Mouse (Mus musculus) limb, embryonic 14.5 days (tissue): Measurements from ENCODE around the gene Coq9. TPM values are rescaled to one million over a fixed set of nuclear protein-coding genes. Genes with fewer than 3 reads are reported as not detected.

Source experiments
- ATAC-seq: fragments of 200-750 bp; cut with Nextera tagmentation; 2 replicates; pipeline ENCODE4 v1.8.0; 2017; ENCODE audit warnings: low read depth, moderate number of reproducible peaks, moderate TSS enrichment; ENCODE audit not compliant: low FRiP score
- DNase-seq: peaks from one replicate; pipeline ENCODE4 v3.0.0-alpha.2; 2015; ENCODE audit warnings: low spot score
- H3K27ac ChIP-seq: fragments of 300-500 bp; sonication (generic); replicated peaks from 2 replicates; pipeline ENCODE4 v1.5.1; 2014; ENCODE audit warnings: low read depth, mild to moderate bottlenecking, low read length, moderate library complexity, mixed read lengths
- H3K27me3 ChIP-seq: fragments of 300-500 bp; sonication (generic); 2 replicates; pipeline ENCODE4 v1.6.1; 2014; ENCODE audit warnings: low read length, mixed read lengths; ENCODE audit not compliant: control insufficient read depth, insufficient read depth
- H3K36me3 ChIP-seq: fragments of 300-500 bp; sonication (generic); 2 replicates; pipeline ENCODE4 v1.6.1; 2014; ENCODE audit warnings: mild to moderate bottlenecking, low read length, moderate library complexity, mixed read lengths; ENCODE audit not compliant: control insufficient read depth, insufficient read depth
- H3K4me1 ChIP-seq: fragments of 300-500 bp; sonication (generic); 2 replicates; pipeline ENCODE4 v1.6.1; 2014; ENCODE audit warnings: antibody characterized with exemption, low read length, mixed read lengths; ENCODE audit not compliant: control insufficient read depth, insufficient read depth
- H3K4me2 ChIP-seq: fragments of 300-500 bp; sonication (generic); replicated peaks from 2 replicates; pipeline ENCODE4 v1.6.1; 2014; ENCODE audit warnings: low read depth, mild to moderate bottlenecking, low read length, moderate library complexity; ENCODE audit not compliant: severe bottlenecking
- H3K4me3 ChIP-seq: fragments of 300-500 bp; sonication (generic); replicated peaks from 2 replicates; pipeline ENCODE4 v1.5.1; 2014; ENCODE audit warnings: low read length
- H3K9ac ChIP-seq: fragments of 300-500 bp; sonication (generic); 2 replicates; pipeline ENCODE4 v1.6.1; 2014; ENCODE audit warnings: mild to moderate bottlenecking, low read depth, low read length, moderate library complexity; ENCODE audit not compliant: severe bottlenecking
- H3K9me3 ChIP-seq: fragments of 300-500 bp; sonication (generic); 2 replicates; pipeline ENCODE4 v1.6.1; 2016; ENCODE audit warnings: low read length; ENCODE audit not compliant: control insufficient read depth
- POLR2A ChIP-seq: fragments of 200-500 bp; IDR thresholded peaks from 2 replicates; pipeline ENCODE4 v1.8.0; 2012; ENCODE audit warnings: inconsistent platforms, mild to moderate bottlenecking, moderate library complexity, borderline replicate concordance; ENCODE audit not compliant: insufficient read depth, insufficient read length; ENCODE audit errors: extremely low read depth
- WGBS: fragments of 180-500 bp; shearing (Covaris S2); extraction: QIAGEN DNeasy Blood & Tissue Kit; methylation state at CpG from one replicate; pipeline ENCODE4 v1.1.7; 2014; 5-methylcytosine and 5-hydroxymethylcytosine counted together
- polyA plus RNA-seq, 2 experiments: library from polyadenylated mRNA; depleted of rRNA in 1 of 2; stranded (reverse) in 1 of 2; unstranded in 1 of 2; fragments of >200 nt; fragmentation: Nextera tagmentation in 1 of 2; extraction: Ambion mirVana in 1 of 2; gene quantifications; 2 replicates each; pipeline versions ENCODE4 v1.2.1 to v1.2.3; 2012 to 2014

Gene Coq9
- polyA plus RNA-seq, 2 experiments, result 72.4 to 84.5 TPM

- Histone ChIP-seq H3K9me3 (no peaks in the 10 kb centered on the region), H3K36me3 (no peaks in the 10 kb centered on the region), H3K4me2 (no peak overlapping the region), H3K4me1 (no peaks in the 10 kb centered on the region), H3K27ac (no peak overlapping the region), H3K4me3 (no peak overlapping the region), H3K9ac (no peak overlapping the region), H3K27me3 (no peaks in the 10 kb centered on the region)
- WGBS, result 62% methylated on average over 7 of the region's 7 CpGs
- no peak for ATAC-seq
- TF ChIP-seq POLR2A, result no peak
- DNase-seq, result peak; percentile 51
Measured at GRCm38 (mm10) chr8:94800278-94800968, 37.7 kb upstream of the Coq9 start.

GRCm38 (mm10) chr8:94801293-94802095 lies 36.6 kb upstream of the Coq9 start:
- no peak for TF ChIP-seq POLR2A
- Histone ChIP-seq H3K4me2 (no peak overlapping the region), H3K27ac (no peak overlapping the region), H3K4me3 (no peak overlapping the region), H3K36me3 (no peaks in the 10 kb centered on the region), H3K27me3 (no peaks in the 10 kb centered on the region), H3K9ac (no peak overlapping the region), H3K9me3 (no peaks in the 10 kb centered on the region), H3K4me1 (no peaks in the 10 kb centered on the region)
- whole genome bisulfite sequencing, result 44% methylated on average over 14 of the region's 14 CpGs
- ATAC-seq, result no peak
- DNase-seq, result no peak

GRCm38 (mm10) chr8:94802375-94802774 lies 35.7 kb upstream of the Coq9 start:
- Histone ChIP-seq H3K9me3 (no peaks in the 10 kb centered on the region), H3K4me1 (no peaks in the 10 kb centered on the region), H3K9ac (no peak overlapping the region), H3K36me3 (no peaks in the 10 kb centered on the region), H3K27ac (no peak overlapping the region), H3K4me2 (no peak overlapping the region), H3K4me3 (no peak overlapping the region), H3K27me3 (no peaks in the 10 kb centered on the region)
- 68% methylated on average over 4 of the region's 4 CpGs for WGBS
- DNase-seq (no peak), ATAC-seq (no peak)
- no peak for TF ChIP-seq POLR2A

- Histone ChIP-seq H3K4me2 (no peak overlapping the region), H3K9ac (no peak overlapping the region), H3K27ac (no peak overlapping the region), H3K9me3 (no peaks in the 10 kb centered on the region), H3K27me3 (no peaks in the 10 kb centered on the region), H3K4me1 (no peaks in the 10 kb centered on the region), H3K36me3 (no peaks in the 10 kb centered on the region), H3K4me3 (no peak overlapping the region)
- DNase-seq (no peak), ATAC-seq (no peak)
- no peak for TF ChIP-seq POLR2A
- WGBS, result 59% methylated on average over 6 of the region's 6 CpGs
Measured at GRCm38 (mm10) chr8:94803551-94803950, 34.6 kb upstream of the Coq9 start.

GRCm38 (mm10) chr8:94804546-94805340 lies 33.4 kb upstream of the Coq9 start:
- Histone ChIP-seq H3K27ac (no peak overlapping the region), H3K4me3 (no peak overlapping the region), H3K9ac (no peak overlapping the region), H3K4me2 (no peak overlapping the region), H3K4me1 (no peaks in the 10 kb centered on the region), H3K9me3 (no peaks in the 10 kb centered on the region), H3K36me3 (no peaks in the 10 kb centered on the region), H3K27me3 (no peaks in the 10 kb centered on the region)
- WGBS, result 58% methylated on average over 10 of the region's 10 CpGs
- DNase-seq (no peak), ATAC-seq (no peak)
- TF ChIP-seq POLR2A, result no peak
